Mouse (Mus musculus): ENCODE data around the gene Mrpl53. TPM values are rescaled to one million over a fixed set of nuclear protein-coding genes. Genes with fewer than 3 reads are reported as not detected.

Mrpl53 gene
- polyA plus RNA-seq, 1 experiment: 82.0 TPM

GRCm38 (mm10) chr6:83132176-83132919 lies 23.5 kb downstream of the Mrpl53 start:
- no peaks in the 10 kb centered on the region for H3K36me3 ChIP-seq (ENCODE audit: control insufficient read depth, insufficient read depth, low read length)
- peaks cover 21% of the 10 kb centered on the region for H3K4me1 ChIP-seq (ENCODE audit: control insufficient read depth, insufficient read depth, insufficient read length, low read length)
- no peaks in the 10 kb centered on the region for H3K27me3 ChIP-seq (ENCODE audit: control insufficient read depth, insufficient read depth, low read length)
- H3K4me3 ChIP-seq (ENCODE audit: low read depth, low read length): no peak overlapping the region
- TF ChIP-seq CTCF (IDR thresholded peaks at IDR 0.05; ENCODE audit: extremely low read depth, insufficient read length, insufficient replicate concordance, low read depth, low read length): no peak
- TF ChIP-seq POLR2A (IDR thresholded peaks at IDR 0.05; ENCODE audit: low read depth, low read length): no peak
- peak overlapping the region; percentile 97 for H3K27ac ChIP-seq (ENCODE audit: insufficient read depth, low read depth, low read length)
- WGBS: 42% methylated on average over 9 of the region's 9 CpGs

GRCm38 (mm10) chr6:83134226-83134625 lies 25.4 kb downstream of the Mrpl53 start:
- Histone ChIP-seq H3K27ac (ENCODE audit: insufficient read depth, low read depth, low read length) (peak overlapping the region; percentile 93), H3K27me3 (ENCODE audit: control insufficient read depth, insufficient read depth, low read length) (no peaks in the 10 kb centered on the region)
- 39% methylated on average over 3 of the region's 3 CpGs for WGBS

GRCm38 (mm10) chr6:83134951-83135513 lies 26.2 kb downstream of the Mrpl53 start, which contains the start of gene Rtkn:
Gene Rtkn (plus strand): TSS chr6:83135463.
- Histone ChIP-seq H3K27ac (ENCODE audit: insufficient read depth, low read depth, low read length) (peak within 1 kb of the TSS; percentile 93), H3K4me1 (ENCODE audit: control insufficient read depth, insufficient read depth, insufficient read length, low read length) (peaks cover 27% of the 10 kb centered on the region), H3K36me3 (ENCODE audit: control insufficient read depth, insufficient read depth, low read length) (peaks cover 4% of the 10 kb centered on the region; the same call in 1 of the 2 replicates), H3K27me3 (ENCODE audit: control insufficient read depth, insufficient read depth, low read length) (no peaks in the 10 kb centered on the region), H3K4me3 (ENCODE audit: low read depth, low read length) (peak within 1 kb of the TSS; percentile 83)
- TF ChIP-seq POLR2A (IDR thresholded peaks at IDR 0.05; ENCODE audit: low read depth, low read length) (peak; percentile 58; the same call in 1 of the 2 replicates), CTCF (IDR thresholded peaks at IDR 0.05; ENCODE audit: extremely low read depth, insufficient read length, insufficient replicate concordance, low read depth, low read length) (no peak)
- WGBS: 28% methylated on average over 7 of the region's 7 CpGs

More at GRCm38 (mm10) chr6:83134226-83134625, 25.4 kb downstream of the Mrpl53 start:
- no peak for TF ChIP-seq CTCF (IDR thresholded peaks at IDR 0.05; ENCODE audit: extremely low read depth, insufficient read length, insufficient replicate concordance, low read depth, low read length)
- TF ChIP-seq POLR2A (IDR thresholded peaks at IDR 0.05; ENCODE audit: low read depth, low read length): no peak
- H3K4me3 ChIP-seq (ENCODE audit: low read depth, low read length): no peak overlapping the region
- H3K36me3 ChIP-seq (ENCODE audit: control insufficient read depth, insufficient read depth, low read length): peaks cover 2% of the 10 kb centered on the region; the same call in 1 of the 2 replicates
- H3K4me1 ChIP-seq (ENCODE audit: control insufficient read depth, insufficient read depth, insufficient read length, low read length): peaks cover 27% of the 10 kb centered on the region

GRCm38 (mm10) chr6:83135571-83136161 lies 26.8 kb downstream of the Mrpl53 start:
- H3K4me3 ChIP-seq (ENCODE audit: low read depth, low read length): peak overlapping the region; percentile 83
- 3% methylated on average over 37 of the region's 37 CpGs for WGBS
- no peaks in the 10 kb centered on the region for H3K27me3 ChIP-seq (ENCODE audit: control insufficient read depth, insufficient read depth, low read length)
- peaks cover 27% of the 10 kb centered on the region for H3K4me1 ChIP-seq (ENCODE audit: control insufficient read depth, insufficient read depth, insufficient read length, low read length)
- H3K36me3 ChIP-seq (ENCODE audit: control insufficient read depth, insufficient read depth, low read length): peaks cover 6% of the 10 kb centered on the region; the same call in 1 of the 2 replicates
- peak; percentile 39 for TF ChIP-seq POLR2A (IDR thresholded peaks at IDR 0.05; ENCODE audit: low read depth, low read length)
- no peak for TF ChIP-seq CTCF (IDR thresholded peaks at IDR 0.05; ENCODE audit: extremely low read depth, insufficient read length, insufficient replicate concordance, low read depth, low read length)
- H3K27ac ChIP-seq (ENCODE audit: insufficient read depth, low read depth, low read length): peak overlapping the region; percentile 93

GRCm38 (mm10) chr6:83136291-83136880 lies 27.5 kb downstream of the Mrpl53 start:
- TF ChIP-seq POLR2A (IDR thresholded peaks at IDR 0.05; ENCODE audit: low read depth, low read length) (no peak), CTCF (IDR thresholded peaks at IDR 0.05; ENCODE audit: extremely low read depth, insufficient read length, insufficient replicate concordance, low read depth, low read length) (no peak)
- Histone ChIP-seq H3K36me3 (ENCODE audit: control insufficient read depth, insufficient read depth, low read length) (peaks cover 6% of the 10 kb centered on the region; the same call in 1 of the 2 replicates), H3K4me3 (ENCODE audit: low read depth, low read length) (peak overlapping the region; percentile 83), H3K27ac (ENCODE audit: insufficient read depth, low read depth, low read length) (peak overlapping the region; percentile 93), H3K4me1 (ENCODE audit: control insufficient read depth, insufficient read depth, insufficient read length, low read length) (peaks cover 21% of the 10 kb centered on the region), H3K27me3 (ENCODE audit: control insufficient read depth, insufficient read depth, low read length) (no peaks in the 10 kb centered on the region)
- WGBS: 15% methylated on average over 5 of the region's 5 CpGs

GRCm38 (mm10) chr6:83136881-83137575 lies 28.2 kb downstream of the Mrpl53 start:
- Histone ChIP-seq H3K27ac (ENCODE audit: insufficient read depth, low read depth, low read length) (peak overlapping the region; percentile 93), H3K36me3 (ENCODE audit: control insufficient read depth, insufficient read depth, low read length) (peaks cover 6% of the 10 kb centered on the region; the same call in 1 of the 2 replicates), H3K4me3 (ENCODE audit: low read depth, low read length) (peak overlapping the region; percentile 83), H3K27me3 (ENCODE audit: control insufficient read depth, insufficient read depth, low read length) (no peaks in the 10 kb centered on the region), H3K4me1 (ENCODE audit: control insufficient read depth, insufficient read depth, insufficient read length, low read length) (peaks cover 21% of the 10 kb centered on the region)
- WGBS: 1% methylated on average over 26 of the region's 26 CpGs
- TF ChIP-seq POLR2A (IDR thresholded peaks at IDR 0.05; ENCODE audit: low read depth, low read length) (peak; percentile 41), CTCF (IDR thresholded peaks at IDR 0.05; ENCODE audit: extremely low read depth, insufficient read length, insufficient replicate concordance, low read depth, low read length) (no peak)
